Mouse (Mus musculus) cerebellum, adult 2 months (tissue): ENCODE data around the gene Kcnip2.

ENCODE experiments used
- CTCF ChIP-seq: fragments of 200-500 bp; IDR thresholded peaks from 2 replicates; pipeline ENCODE4 v1.5.1; 2011; ENCODE audit warnings: low read depth, mild to moderate bottlenecking, control low read depth, low read length, moderate library complexity, borderline replicate concordance; ENCODE audit not compliant: insufficient read depth
- POLR2A ChIP-seq: fragments of 200-500 bp; IDR thresholded peaks from 2 replicates; pipeline ENCODE4 v1.6.1; 2011; ENCODE audit warnings: low read length, control low read depth, borderline replicate concordance; ENCODE audit not compliant: insufficient read depth

DNA sequence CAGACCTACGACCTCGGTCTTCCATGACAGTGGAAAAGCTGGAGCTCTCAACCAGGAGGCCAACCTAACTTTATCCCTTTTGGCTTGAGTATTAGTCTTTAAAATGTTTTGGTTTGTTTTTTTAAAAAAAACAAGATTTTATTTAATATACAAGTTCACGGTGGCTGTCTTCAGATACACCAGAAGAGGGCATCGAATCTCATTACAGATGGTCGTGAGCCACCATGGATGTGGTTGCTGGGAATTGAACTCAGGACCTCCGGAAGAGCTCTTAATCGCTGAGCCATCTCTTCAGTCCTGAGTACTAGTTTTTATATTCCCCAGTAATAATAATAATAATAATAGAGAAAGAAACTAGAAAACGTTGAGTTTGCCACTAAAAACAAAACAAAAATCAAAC lies 34.2 kb downstream of the Kcnip2 start:
- TF ChIP-seq CTCF (no peak), POLR2A (no peak)
